Mouse (Mus musculus): Measurements from ENCODE around the gene Dll4. TPM values are rescaled to one million over a fixed set of nuclear protein-coding genes. Genes with fewer than 3 reads are reported as not detected.

Gene Dll4
- total RNA-seq (2014; fragmentation: Nextera tagmentation) (not detected in 2 replicates), total RNA-seq (2017) (not detected in 2 replicates)

- peak; percentile 55 for ATAC-seq (replicated peaks; ENCODE audit: poor library complexity, severe bottlenecking)
Measured at GRCm38 (mm10) chr2:119325568-119326143, at the start of gene Dll4. Dll4 (plus strand) TSS chr2:119325784.

DNA sequence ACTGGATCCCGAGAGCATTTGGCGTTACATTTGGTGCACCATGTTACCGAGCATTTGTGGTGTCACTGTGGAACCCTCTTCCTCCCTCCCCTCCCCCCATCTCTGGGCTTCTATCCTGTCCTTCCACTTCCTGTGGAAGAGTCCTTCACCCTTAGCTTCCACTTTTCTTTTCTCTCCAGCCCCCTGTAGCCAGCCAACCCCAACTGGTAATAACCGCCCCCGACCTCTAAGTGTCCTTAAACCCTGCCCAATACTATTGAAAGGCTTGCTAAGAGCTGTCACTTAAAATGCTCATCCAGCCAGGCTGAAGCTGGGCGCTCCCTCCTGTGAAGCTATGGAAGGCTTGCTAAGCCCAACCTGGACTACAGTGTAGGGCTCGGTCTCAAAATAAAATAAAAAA lies 48.7 kb upstream of the Dll4 start:
- ATAC-seq (replicated peaks; ENCODE audit: poor library complexity, severe bottlenecking), result no peak

- ATAC-seq (replicated peaks; ENCODE audit: poor library complexity, severe bottlenecking), result no peak
Measured at GRCm38 (mm10) chr2:119277810-119278209, 47.8 kb upstream of the Dll4 start.

DNA sequence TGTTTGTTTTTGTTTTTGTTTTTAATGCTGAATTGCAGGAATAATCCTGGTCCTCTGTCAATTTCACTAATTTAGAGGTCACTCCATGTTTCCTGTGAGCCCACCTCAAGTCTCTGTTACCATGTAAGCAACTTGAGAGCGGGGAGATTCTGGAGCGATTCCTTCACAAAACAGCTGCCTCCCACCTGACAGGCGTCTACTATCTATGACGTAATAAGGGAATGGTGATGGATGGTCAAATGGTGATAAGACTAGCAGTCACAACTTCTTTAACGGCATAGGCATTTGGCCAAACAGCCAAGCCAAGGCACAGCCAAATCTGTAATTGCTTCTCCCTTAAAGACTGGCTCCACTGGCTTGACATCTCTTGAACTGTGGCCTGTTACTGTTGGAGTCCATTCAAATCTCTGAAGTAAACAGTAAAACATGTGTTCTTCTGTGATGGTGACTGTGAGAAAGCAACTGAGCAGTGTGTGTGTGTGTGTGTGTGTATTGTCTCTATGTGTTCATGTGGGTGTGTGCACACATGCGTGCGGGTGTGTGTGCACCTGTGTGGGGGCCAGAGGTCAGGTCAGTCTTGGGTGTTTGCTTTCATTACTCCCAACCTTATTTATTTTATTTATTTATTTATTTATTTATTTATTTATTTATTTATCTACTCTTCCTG lies 43.6 kb upstream of the Dll4 start:
- ATAC-seq (replicated peaks; ENCODE audit: poor library complexity, severe bottlenecking), result no peak

GRCm38 (mm10) chr2:119287372-119287771 lies 38.2 kb upstream of the Dll4 start:
- ATAC-seq (replicated peaks; ENCODE audit: poor library complexity, severe bottlenecking), result no peak

DNA sequence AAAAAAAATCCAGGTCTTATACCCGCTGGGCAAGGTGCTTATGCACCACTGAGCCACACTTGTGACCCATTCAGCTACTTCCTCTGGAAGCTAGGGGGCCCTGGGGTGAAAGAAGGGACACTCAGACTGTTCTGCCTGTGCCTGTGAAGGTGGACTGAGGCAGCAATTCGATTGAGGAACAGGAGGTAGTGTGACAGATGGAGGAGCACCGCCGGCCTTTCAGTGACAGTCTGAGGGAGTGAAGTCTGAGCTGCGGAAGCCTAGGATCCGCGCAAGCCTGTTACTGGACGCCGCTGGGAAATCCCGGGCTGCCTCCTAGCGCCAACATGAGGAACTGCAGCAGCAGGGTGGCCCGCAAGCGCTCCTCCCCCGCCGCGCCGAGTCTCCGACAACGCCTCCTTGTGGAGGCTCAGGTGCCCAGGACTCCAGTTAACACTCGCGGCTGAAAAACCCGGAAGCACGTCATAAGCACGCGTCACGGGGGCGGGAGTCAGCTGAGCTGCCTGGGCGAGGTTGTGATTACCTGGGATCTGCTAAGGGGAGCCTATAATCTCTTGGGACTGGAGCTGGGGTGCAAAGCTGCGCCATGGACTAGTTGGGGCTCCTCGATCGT lies 37.2 kb upstream of the Dll4 start, which contains the start of gene Vps18:
Vps18 (plus strand) TSS at position 471 of the 613 bp plus-strand sequence.
- peak; percentile 93 for ATAC-seq (replicated peaks; ENCODE audit: poor library complexity, severe bottlenecking)

GRCm38 (mm10) chr2:119289014-119289416 lies 36.6 kb upstream of the Dll4 start:
- ATAC-seq (replicated peaks; ENCODE audit: poor library complexity, severe bottlenecking), result peak; percentile 71

DNA sequence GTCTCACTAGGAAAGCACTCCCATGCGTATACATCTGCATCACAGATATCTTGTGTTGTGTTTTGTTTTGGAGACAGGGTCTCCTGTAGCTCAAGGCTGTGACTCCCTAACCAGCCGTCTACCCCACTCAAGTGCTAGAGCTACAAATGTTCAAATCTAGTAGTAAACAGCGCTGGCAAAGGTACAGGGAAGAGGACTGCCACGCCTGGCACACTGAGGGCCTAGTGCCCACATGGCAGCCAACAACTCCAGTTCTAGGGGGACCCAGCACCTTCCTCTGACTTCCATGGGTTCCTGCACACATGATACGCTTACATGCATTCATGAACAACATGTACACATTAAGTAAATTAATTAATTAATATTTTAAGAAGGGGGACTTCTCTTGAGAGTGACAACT lies 33.3 kb upstream of the Dll4 start:
- ATAC-seq (replicated peaks; ENCODE audit: poor library complexity, severe bottlenecking), result no peak

DNA sequence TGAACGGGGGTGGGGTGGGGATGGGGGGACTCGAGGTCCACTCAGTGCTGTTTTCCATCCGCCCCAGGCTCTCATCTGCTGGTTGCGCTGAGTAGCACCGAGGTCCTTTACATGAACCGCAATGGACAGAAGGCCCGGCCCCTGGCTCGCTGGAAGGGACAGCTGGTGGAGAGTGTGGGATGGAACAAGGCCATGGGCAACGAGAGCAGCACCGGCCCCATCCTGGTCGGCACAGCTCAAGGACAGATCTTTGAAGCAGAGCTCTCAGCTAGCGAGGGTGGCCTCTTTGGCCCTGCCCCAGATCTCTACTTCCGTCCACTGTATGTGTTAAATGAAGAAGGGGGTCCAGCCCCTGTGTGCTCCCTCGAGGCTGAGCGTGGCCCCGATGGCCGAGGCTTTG lies 32.7 kb upstream of the Dll4 start:
- no peak for ATAC-seq (replicated peaks; ENCODE audit: poor library complexity, severe bottlenecking)

GRCm38 (mm10) chr2:119293311-119293710 lies 32.3 kb upstream of the Dll4 start:
- ATAC-seq (replicated peaks; ENCODE audit: poor library complexity, severe bottlenecking), result no peak

GRCm38 (mm10) chr2:119293776-119294390 lies 31.7 kb upstream of the Dll4 start:
- ATAC-seq (replicated peaks; ENCODE audit: poor library complexity, severe bottlenecking), result no peak

DNA sequence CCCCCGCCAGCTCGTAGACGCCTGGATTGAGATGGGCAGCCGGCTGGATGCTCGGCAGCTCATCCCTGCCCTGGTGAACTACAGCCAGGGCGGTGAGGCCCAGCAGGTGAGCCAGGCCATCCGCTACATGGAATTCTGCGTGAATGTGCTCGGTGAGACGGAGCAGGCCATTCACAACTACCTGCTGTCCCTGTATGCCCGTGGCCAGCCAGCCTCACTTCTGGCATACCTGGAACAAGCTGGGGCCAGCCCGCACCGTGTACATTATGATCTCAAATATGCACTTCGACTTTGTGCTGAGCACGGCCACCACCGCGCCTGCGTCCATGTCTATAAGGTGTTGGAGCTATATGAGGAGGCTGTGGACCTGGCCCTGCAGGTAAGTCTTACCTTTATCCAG lies 31.2 kb upstream of the Dll4 start:
- ATAC-seq (replicated peaks; ENCODE audit: poor library complexity, severe bottlenecking), result no peak

- ATAC-seq (replicated peaks; ENCODE audit: poor library complexity, severe bottlenecking), result peak; percentile 14; the same call in 1 of the 2 replicates
Measured at GRCm38 (mm10) chr2:119296756-119297155, 28.8 kb upstream of the Dll4 start.

GRCm38 (mm10) chr2:119297506-119297905 lies 28.1 kb upstream of the Dll4 start:
- ATAC-seq (replicated peaks; ENCODE audit: poor library complexity, severe bottlenecking), result no peak

- ATAC-seq (replicated peaks; ENCODE audit: poor library complexity, severe bottlenecking), result no peak
Measured at GRCm38 (mm10) chr2:119298330-119298729, 27.3 kb upstream of the Dll4 start.

DNA sequence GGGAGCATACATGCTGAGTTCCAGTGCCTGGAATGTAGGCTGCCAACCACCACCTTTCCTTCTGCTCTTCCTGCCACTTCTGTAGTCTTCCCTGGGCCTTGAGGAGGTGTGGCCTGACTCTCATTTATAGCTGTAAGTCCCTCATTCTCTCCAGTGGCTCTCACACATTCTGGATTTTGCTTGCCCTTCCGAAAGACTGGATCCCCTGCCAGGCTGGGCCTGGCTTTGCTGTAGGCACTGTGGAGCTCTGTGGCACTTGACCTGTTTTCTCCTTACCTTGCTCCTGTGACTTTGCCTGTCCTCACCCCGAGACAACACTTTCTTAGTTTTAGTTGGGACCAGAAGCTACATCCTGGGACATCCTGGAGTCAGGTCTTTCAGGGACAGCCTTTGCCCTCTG lies 26.7 kb upstream of the Dll4 start:
- no peak for ATAC-seq (replicated peaks; ENCODE audit: poor library complexity, severe bottlenecking)

GRCm38 (mm10) chr2:119299981-119300818 lies 25.4 kb upstream of the Dll4 start:
- ATAC-seq (replicated peaks; ENCODE audit: poor library complexity, severe bottlenecking), result peak; percentile 83

DNA sequence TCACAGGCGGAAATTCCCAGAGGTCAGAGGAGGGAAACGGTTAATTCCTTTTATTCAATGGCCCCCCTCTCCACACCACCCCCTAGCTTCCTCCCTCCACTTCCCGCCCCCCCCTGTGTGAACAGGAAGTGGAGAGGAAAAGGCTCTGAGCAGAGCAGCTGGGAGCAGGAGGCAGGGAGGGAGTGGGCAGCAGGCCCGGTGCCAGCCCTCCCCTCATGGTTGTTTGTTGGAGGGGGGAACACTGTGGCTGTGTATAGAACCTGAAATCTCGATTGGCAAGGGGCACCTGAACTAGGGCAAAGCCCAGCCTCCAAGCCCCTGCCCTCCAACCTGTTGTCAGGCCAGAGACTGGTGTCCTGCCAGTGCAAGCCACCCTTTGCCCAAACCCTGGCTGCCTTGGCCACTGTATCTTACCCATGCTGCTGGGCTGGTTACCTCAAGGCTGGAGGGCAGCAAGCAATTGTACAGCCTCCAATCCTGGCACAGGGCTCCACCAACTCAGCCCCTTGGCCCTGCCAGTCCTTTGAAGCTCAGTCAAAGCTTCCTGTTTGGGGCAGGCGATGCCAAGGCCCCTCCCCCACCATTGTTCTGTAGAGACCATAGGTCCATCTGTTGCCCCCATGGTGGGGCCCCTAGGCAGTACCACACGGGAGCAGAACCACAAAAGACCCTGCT lies 24.6 kb upstream of the Dll4 start:
- no peak for ATAC-seq (replicated peaks; ENCODE audit: poor library complexity, severe bottlenecking)

GRCm38 (mm10) chr2:119302876-119303275 lies 22.7 kb upstream of the Dll4 start:
- no peak for ATAC-seq (replicated peaks; ENCODE audit: poor library complexity, severe bottlenecking)

- ATAC-seq (replicated peaks; ENCODE audit: poor library complexity, severe bottlenecking), result no peak
Measured at GRCm38 (mm10) chr2:119304391-119304790, 21.2 kb upstream of the Dll4 start.
